Mouse (Mus musculus): ENCODE measurements around the gene Mroh3.

DNA sequence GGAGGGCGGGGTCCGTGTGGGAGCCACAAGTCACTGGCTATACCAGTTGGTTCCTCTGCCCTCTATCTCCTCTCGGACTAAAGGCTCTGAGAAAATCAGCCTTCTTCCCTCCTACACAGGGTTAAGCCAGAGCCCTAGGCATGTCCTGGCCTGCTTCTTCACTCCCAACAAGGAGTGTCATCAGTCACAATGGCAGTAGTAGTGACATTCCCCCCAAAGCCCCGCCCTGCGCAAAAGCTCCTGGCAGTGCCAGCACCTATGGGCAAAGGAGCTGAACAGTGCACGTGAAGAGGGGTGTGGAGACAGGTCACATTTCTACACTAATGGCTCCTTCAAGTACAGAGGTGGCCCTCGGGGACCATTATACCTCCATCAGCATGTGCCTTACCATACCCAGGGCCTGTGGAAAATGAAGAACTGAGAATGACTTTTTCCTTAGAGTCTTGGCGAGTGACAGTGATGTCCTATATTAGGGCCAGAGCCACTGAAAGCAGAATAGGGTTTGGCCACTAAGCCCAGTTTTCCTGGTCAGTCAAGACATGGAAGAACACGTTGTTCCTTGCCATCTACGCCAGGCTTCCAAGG is 11.2 kb upstream of the Mroh3 start:
- TF ChIP-seq CTCF (IDR thresholded peaks at IDR 0.05; ENCODE audit: low read depth) (no peak), EP300 (optimal IDR thresholded peaks at IDR 0.05) (no peak)

All from stomach, postnatal 0 days (tissue).